Mouse (Mus musculus) ES-Bruce4 (cell line): ENCODE results near the gene Bmp2k. TPM values are rescaled to one million over a fixed set of nuclear protein-coding genes. Genes with fewer than 3 reads are reported as not detected.

Source experiments
- H3K27ac ChIP-seq: 2 replicates; pipeline ENCODE4 v1.5.1; 2012; ENCODE audit warnings: low read length, inconsistent platforms; ENCODE audit not compliant: insufficient read depth
- H3K27me3 ChIP-seq: 2 replicates; pipeline ENCODE4 v1.6.1; 2012; ENCODE audit warnings: mild to moderate bottlenecking, low read length, inconsistent platforms; ENCODE audit not compliant: control insufficient read depth, poor library complexity, insufficient read depth, severe bottlenecking
- H3K36me3 ChIP-seq: 2 replicates; pipeline ENCODE4 v1.6.1; 2012; ENCODE audit warnings: inconsistent platforms, mild to moderate bottlenecking, low read length, moderate library complexity; ENCODE audit not compliant: control insufficient read depth, poor library complexity, insufficient read depth, severe bottlenecking
- H3K4me1 ChIP-seq: one replicate; pipeline ENCODE4 v1.8.1; 2011; ENCODE audit warnings: low read length; ENCODE audit not compliant: control insufficient read depth, insufficient read depth
- H3K4me3 ChIP-seq: 2 replicates; pipeline ENCODE4 v1.5.1; 2011; ENCODE audit warnings: low read depth, mild to moderate bottlenecking, low read length
- H3K9ac ChIP-seq: 2 replicates; pipeline ENCODE4 v1.6.1; 2012; ENCODE audit warnings: low read depth, mild to moderate bottlenecking, inconsistent platforms; ENCODE audit not compliant: poor library complexity, severe bottlenecking
- H3K9me3 ChIP-seq: replicated peaks from 2 replicates; pipeline ENCODE4 v1.6.1; 2012; ENCODE audit warnings: mild to moderate bottlenecking, low read length, inconsistent platforms; ENCODE audit not compliant: control insufficient read depth, poor library complexity, insufficient read depth, severe bottlenecking
- CTCF ChIP-seq: IDR thresholded peaks from one replicate; pipeline ENCODE4 v1.8.1; 2011; ENCODE audit warnings: low read depth, low read length
- EP300 ChIP-seq: IDR thresholded peaks from 2 replicates; pipeline ENCODE4 v1.6.1; 2011; ENCODE audit warnings: low read depth, low read length; ENCODE audit not compliant: insufficient read depth
- POLR2A ChIP-seq: IDR thresholded peaks from one replicate; pipeline ENCODE4 v1.8.1; 2011; ENCODE audit warnings: low read length; ENCODE audit not compliant: insufficient read depth
- polyA plus RNA-seq: library from polyadenylated mRNA; stranded (reverse); fragments of >200 nt; gene quantifications from 2 replicates; pipeline ENCODE4 v1.2.4, GENCODE M21; 2011; ENCODE audit warnings: low read depth; ENCODE audit not compliant: missing spikeins, insufficient read depth, insufficient read length

The Bmp2k gene
- polyA plus RNA-seq, 1 experiment: 10.3 TPM

DNA sequence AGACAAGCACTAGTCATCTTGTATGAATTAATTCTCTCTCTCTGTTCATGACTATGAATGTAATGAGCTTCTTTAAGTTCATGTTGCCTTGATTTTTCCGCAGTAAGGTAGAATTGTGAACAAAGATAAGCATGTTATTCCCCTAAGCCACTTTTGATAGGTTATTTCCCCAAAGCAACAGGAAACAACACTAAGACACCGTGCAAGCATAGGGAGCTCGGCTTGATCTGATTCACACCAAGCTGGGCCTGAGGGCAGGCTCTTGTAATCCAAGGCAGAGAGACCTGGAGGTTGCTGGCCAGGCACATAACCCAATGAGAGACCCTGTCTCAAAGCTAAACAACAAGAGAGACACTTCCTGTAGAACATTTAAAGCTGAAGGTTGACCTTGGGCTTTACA lies 21.3 kb upstream of the Bmp2k start:
- no peak for TF ChIP-seq EP300
- no peak for TF ChIP-seq POLR2A
- no peak for TF ChIP-seq CTCF
- H3K4me1 ChIP-seq: no peaks in the 10 kb centered on the region
- H3K9me3 ChIP-seq: no peaks in the 10 kb centered on the region
- H3K27ac ChIP-seq: no peak overlapping the region
- no peak overlapping the region for H3K9ac ChIP-seq
- H3K4me3 ChIP-seq: no peak overlapping the region
- no peaks in the 10 kb centered on the region for H3K36me3 ChIP-seq
- H3K27me3 ChIP-seq: no peaks in the 10 kb centered on the region

- no peak for TF ChIP-seq EP300
- TF ChIP-seq CTCF: no peak
- TF ChIP-seq POLR2A: no peak
- H3K4me3 ChIP-seq: no peak overlapping the region
- H3K9ac ChIP-seq: no peak overlapping the region
- no peaks in the 10 kb centered on the region for H3K27me3 ChIP-seq
- H3K9me3 ChIP-seq: no peaks in the 10 kb centered on the region
- no peak overlapping the region for H3K27ac ChIP-seq
- no peaks in the 10 kb centered on the region for H3K36me3 ChIP-seq
- no peaks in the 10 kb centered on the region for H3K4me1 ChIP-seq
Measured at GRCm38 (mm10) chr5:96979296-96980007, 18.0 kb upstream of the Bmp2k start.

DNA sequence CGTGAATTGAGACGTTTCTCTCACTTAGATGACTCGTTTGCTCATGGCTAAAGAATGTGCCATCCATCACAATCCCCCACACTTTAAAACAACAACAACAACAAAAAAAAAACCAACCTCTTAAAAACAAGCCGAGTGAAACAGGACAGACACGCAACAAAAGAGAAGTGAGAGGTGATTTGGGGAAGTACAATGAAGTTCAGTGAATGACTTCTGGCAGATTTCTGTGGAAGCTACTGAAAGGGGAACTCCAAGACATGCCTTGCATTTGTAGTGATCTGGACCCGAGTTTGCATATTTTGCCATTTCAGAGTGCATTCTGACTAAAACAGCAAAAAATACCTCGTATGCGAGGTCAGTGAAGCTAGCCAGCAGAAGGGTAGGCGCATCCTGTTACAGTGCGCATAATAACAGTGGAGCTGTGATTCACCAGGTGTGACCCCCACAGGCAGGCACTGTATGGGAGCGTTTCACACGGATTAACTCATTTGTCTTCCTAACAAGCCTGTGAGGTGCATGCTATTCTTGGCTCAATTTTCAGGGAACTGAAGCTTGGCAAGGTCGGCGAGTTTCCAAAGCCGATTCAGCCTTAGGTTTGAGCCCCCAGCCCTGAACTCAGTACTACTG lies 17.4 kb upstream of the Bmp2k start:
- Histone ChIP-seq H3K27ac (no peak overlapping the region), H3K27me3 (no peaks in the 10 kb centered on the region), H3K9me3 (no peaks in the 10 kb centered on the region), H3K36me3 (no peaks in the 10 kb centered on the region), H3K4me3 (no peak overlapping the region), H3K4me1 (no peaks in the 10 kb centered on the region), H3K9ac (no peak overlapping the region)
- TF ChIP-seq CTCF (no peak), EP300 (0 out of 2 replicates have a peak, but pooled peaks have one; percentile 45)

DNA sequence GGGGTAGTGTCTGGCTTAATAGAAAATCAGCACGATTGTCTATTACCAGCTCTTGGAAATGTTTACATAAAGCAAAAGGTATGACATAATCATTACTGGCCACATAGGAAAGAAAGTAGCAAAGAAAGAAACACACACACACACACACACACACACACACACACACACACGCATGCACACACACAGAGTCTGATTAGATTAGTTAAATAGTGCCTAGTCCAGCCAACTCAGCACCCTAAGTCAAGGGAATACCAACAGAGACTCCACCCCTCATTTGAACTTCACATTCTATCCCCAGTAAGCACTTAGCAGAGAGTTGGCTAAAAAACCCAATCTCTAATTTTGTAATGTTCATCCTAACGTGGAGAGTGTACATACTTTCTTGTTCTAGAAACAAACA lies 15.5 kb upstream of the Bmp2k start:
- no peaks in the 10 kb centered on the region for H3K36me3 ChIP-seq
- no peaks in the 10 kb centered on the region for H3K27me3 ChIP-seq
- H3K4me1 ChIP-seq: no peaks in the 10 kb centered on the region
- no peak overlapping the region for H3K27ac ChIP-seq
- no peak overlapping the region for H3K9ac ChIP-seq
- TF ChIP-seq EP300: no peak
- no peaks in the 10 kb centered on the region for H3K9me3 ChIP-seq
- no peak overlapping the region for H3K4me3 ChIP-seq

DNA sequence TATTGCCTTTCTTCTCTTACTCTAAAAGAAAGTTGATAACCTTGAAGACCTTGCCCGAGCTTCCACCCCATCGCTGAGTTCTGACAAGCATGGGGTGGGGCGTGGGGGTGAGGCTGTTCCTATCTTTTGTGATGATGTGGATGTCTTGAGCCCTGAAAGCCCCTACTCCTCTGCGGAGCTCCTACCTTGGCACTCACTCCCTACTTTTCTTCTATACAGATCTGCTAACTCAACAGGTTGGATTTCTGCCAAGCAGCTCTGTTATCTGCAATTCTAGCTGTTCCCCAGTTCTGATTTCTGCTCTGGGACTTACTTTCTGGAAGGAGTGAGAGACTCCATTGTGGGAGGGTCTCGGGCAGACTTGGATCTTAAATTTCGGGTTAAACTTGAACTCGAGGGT lies 14.3 kb upstream of the Bmp2k start:
- no peaks in the 10 kb centered on the region for H3K36me3 ChIP-seq
- TF ChIP-seq EP300 (no peak), POLR2A (no peak), CTCF (no peak)
- no peaks in the 10 kb centered on the region for H3K9me3 ChIP-seq
- H3K4me3 ChIP-seq: no peak overlapping the region
- no peak overlapping the region for H3K9ac ChIP-seq
- no peak overlapping the region for H3K27ac ChIP-seq
- H3K4me1 ChIP-seq: no peaks in the 10 kb centered on the region
- H3K27me3 ChIP-seq: no peaks in the 10 kb centered on the region

DNA sequence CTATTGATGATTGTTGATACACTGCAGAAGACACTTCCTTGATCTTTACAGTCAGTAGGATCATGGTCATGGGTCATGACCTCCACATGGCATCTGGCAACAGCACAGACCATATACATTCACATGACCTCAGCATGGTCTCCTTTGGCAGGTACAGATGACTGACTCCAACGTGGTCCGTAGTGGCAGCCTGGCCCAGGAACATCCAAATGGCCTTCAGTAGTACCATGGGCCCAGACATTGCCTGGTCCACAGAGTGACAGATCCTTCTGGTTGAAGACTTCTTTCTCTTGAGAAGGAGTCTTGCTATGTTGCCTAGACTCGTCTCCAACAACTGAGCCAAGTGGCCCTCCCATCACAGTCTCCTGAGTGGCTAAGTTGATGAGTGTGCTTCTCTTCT lies 10.6 kb upstream of the Bmp2k start:
- no peak for TF ChIP-seq POLR2A
- TF ChIP-seq EP300: no peak
- no peak for TF ChIP-seq CTCF
- no peak overlapping the region for H3K27ac ChIP-seq
- H3K4me3 ChIP-seq: no peak overlapping the region
- no peaks in the 10 kb centered on the region for H3K9me3 ChIP-seq
- no peaks in the 10 kb centered on the region for H3K4me1 ChIP-seq
- H3K27me3 ChIP-seq: no peaks in the 10 kb centered on the region
- H3K9ac ChIP-seq: no peak overlapping the region
- no peaks in the 10 kb centered on the region for H3K36me3 ChIP-seq
